Mouse (Mus musculus): ENCODE data around the gene Ldlrad3. TPM values are rescaled to one million over a fixed set of nuclear protein-coding genes. Genes with fewer than 3 reads are reported as not detected.
A peak's percentile ranks its signal among the peaks of the same experiment; 100 is the strongest.

Ldlrad3 gene
- polyA plus RNA-seq, 2 experiments = 45.1 to 49.7 TPM

- no peak overlapping the region for H3K9ac ChIP-seq (ENCODE audit: low read depth, low read length, severe bottlenecking)
- 48% methylated on average over 4 of the region's 4 CpGs for WGBS
- H3K9me3 ChIP-seq (ENCODE audit: control insufficient read depth, low read length) = no peaks in the 10 kb centered on the region; the same call in 1 of the 2 replicates
- H3K4me1 ChIP-seq (ENCODE audit: control insufficient read depth, insufficient read depth, low read length) = peaks cover 29% of the 10 kb centered on the region
- H3K4me3 ChIP-seq (replicated peaks; ENCODE audit: low read length) = no peak overlapping the region
- no peaks in the 10 kb centered on the region for H3K36me3 ChIP-seq (ENCODE audit: control insufficient read depth, insufficient read depth, low read length)
- no peak for ATAC-seq (ENCODE audit: low FRiP score, low read depth)
- no peak for DNase-seq (ENCODE audit: low spot score)
- no peaks in the 10 kb centered on the region for H3K27me3 ChIP-seq (ENCODE audit: control insufficient read depth, insufficient read depth, low read length)
- H3K27ac ChIP-seq (replicated peaks; ENCODE audit: low read depth, low read length) = no peak overlapping the region
- no peak overlapping the region for H3K4me2 ChIP-seq (replicated peaks; ENCODE audit: low read depth, low read length, severe bottlenecking)
- TF ChIP-seq POLR2A (IDR thresholded peaks at IDR 0.05; ENCODE audit: borderline replicate concordance, extremely low read depth, insufficient read depth, insufficient read length) = no peak
Observed at GRCm38 (mm10) chr2:102006143-102006542, 180.0 kb downstream of the Ldlrad3 start.

- ATAC-seq (ENCODE audit: low FRiP score, low read depth) (0 out of 2 replicates have a peak, but pooled peaks have one; percentile 14), DNase-seq (ENCODE audit: low spot score) (no peak)
- H3K27ac ChIP-seq (replicated peaks; ENCODE audit: low read depth, low read length) = 0 out of 2 replicates have a peak overlapping the region, but pooled peaks have one; percentile 10
- TF ChIP-seq POLR2A (IDR thresholded peaks at IDR 0.05; ENCODE audit: borderline replicate concordance, extremely low read depth, insufficient read depth, insufficient read length) = no peak
- no peaks in the 10 kb centered on the region; the same call in 1 of the 2 replicates for H3K9me3 ChIP-seq (ENCODE audit: control insufficient read depth, low read length)
- H3K27me3 ChIP-seq (ENCODE audit: control insufficient read depth, insufficient read depth, low read length) = no peaks in the 10 kb centered on the region
- no peak overlapping the region for H3K9ac ChIP-seq (ENCODE audit: low read depth, low read length, severe bottlenecking)
- 42% methylated on average over 8 of the region's 8 CpGs for WGBS
- H3K4me3 ChIP-seq (replicated peaks; ENCODE audit: low read length) = no peak overlapping the region
- no peaks in the 10 kb centered on the region for H3K36me3 ChIP-seq (ENCODE audit: control insufficient read depth, insufficient read depth, low read length)
- peaks cover 29% of the 10 kb centered on the region for H3K4me1 ChIP-seq (ENCODE audit: control insufficient read depth, insufficient read depth, low read length)
- no peak overlapping the region for H3K4me2 ChIP-seq (replicated peaks; ENCODE audit: low read depth, low read length, severe bottlenecking)
Observed at GRCm38 (mm10) chr2:102005377-102006007, 180.7 kb downstream of the Ldlrad3 start.

DNA sequence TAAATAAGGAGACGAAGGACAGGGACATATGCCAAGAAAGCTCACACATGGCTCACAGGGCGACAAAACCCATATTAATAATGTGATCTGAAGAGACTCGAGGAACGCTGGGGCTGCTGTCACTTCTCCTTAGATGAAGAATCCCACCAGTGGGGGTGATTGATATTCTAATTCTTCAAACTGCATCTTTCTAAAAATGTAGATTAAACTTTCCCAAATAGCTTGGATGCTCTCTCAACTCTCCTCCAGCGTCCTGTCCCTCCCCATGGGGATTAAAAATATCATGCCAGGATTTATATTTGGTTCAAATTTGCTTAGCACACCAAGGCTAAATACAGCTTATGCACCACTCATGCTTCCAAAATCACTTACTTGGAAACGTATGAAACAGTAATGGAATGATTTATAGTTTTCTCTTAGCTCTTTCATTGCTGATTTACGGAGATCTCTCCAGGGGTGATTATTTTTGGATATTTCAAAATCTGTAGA, 182.4 kb downstream of the Ldlrad3 start:
- Histone ChIP-seq H3K4me2 (replicated peaks; ENCODE audit: low read depth, low read length, severe bottlenecking) (no peak overlapping the region), H3K9ac (ENCODE audit: low read depth, low read length, severe bottlenecking) (no peak overlapping the region), H3K27me3 (ENCODE audit: control insufficient read depth, insufficient read depth, low read length) (no peaks in the 10 kb centered on the region), H3K4me1 (ENCODE audit: control insufficient read depth, insufficient read depth, low read length) (peaks cover 43% of the 10 kb centered on the region), H3K4me3 (replicated peaks; ENCODE audit: low read length) (no peak overlapping the region), H3K36me3 (ENCODE audit: control insufficient read depth, insufficient read depth, low read length) (no peaks in the 10 kb centered on the region), H3K9me3 (ENCODE audit: control insufficient read depth, low read length) (no peaks in the 10 kb centered on the region), H3K27ac (replicated peaks; ENCODE audit: low read depth, low read length) (no peak overlapping the region)
- 47% methylated on average over 7 of the region's 7 CpGs for WGBS
- TF ChIP-seq POLR2A (IDR thresholded peaks at IDR 0.05; ENCODE audit: borderline replicate concordance, extremely low read depth, insufficient read depth, insufficient read length) = no peak
- ATAC-seq (ENCODE audit: low FRiP score, low read depth) (no peak), DNase-seq (ENCODE audit: low spot score) (no peak)

DNA sequence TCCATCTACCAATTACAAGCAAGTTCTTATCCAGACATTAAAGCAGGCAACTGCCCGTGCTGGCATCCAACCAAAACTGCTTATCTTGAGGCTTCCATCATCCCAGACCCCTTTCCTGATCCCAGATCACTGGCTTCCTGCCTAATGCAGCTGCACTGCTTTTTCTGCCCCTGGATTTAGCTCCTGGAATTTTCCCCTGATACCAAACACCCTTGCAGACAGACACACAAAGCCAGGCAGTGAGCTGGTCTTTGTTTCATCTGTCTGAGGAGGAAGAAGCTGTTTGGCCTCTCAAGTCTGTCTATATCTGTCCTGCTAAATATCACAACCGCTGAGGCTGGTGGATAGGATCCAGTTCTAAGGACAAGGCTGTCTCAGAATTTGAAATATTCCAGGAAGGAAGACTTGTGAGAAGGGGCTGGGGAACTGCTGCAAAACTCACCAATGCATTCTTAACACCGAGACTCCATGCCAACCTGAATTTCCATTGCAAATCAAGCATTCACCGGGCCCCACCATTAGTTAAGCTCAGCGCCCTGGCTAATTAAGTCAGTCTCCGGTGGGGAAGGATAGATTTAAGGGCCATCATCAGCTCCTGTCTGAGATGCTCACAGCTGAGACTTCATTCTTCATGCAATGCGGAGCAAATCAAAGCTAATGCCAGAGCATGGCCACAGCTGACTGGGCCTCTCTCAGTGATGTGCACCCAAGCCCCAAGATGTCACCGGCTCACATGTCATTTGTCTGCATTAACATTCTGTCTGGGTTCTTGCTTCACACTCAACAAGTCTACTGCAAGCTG, 183.0 kb downstream of the Ldlrad3 start:
- H3K4me3 ChIP-seq (replicated peaks; ENCODE audit: low read length) = no peak overlapping the region
- no peak overlapping the region for H3K9ac ChIP-seq (ENCODE audit: low read depth, low read length, severe bottlenecking)
- ATAC-seq (ENCODE audit: low FRiP score, low read depth) = peak; percentile 58; the same call in 1 of the 2 replicates
- no peak for TF ChIP-seq POLR2A (IDR thresholded peaks at IDR 0.05; ENCODE audit: borderline replicate concordance, extremely low read depth, insufficient read depth, insufficient read length)
- no peaks in the 10 kb centered on the region for H3K27me3 ChIP-seq (ENCODE audit: control insufficient read depth, insufficient read depth, low read length)
- no peaks in the 10 kb centered on the region for H3K9me3 ChIP-seq (ENCODE audit: control insufficient read depth, low read length)
- DNase-seq (ENCODE audit: low spot score) = peak; percentile 68
- H3K4me2 ChIP-seq (replicated peaks; ENCODE audit: low read depth, low read length, severe bottlenecking) = no peak overlapping the region
- H3K27ac ChIP-seq (replicated peaks; ENCODE audit: low read depth, low read length) = 0 out of 2 replicates have a peak overlapping the region, but pooled peaks have one; percentile 40
- H3K4me1 ChIP-seq (ENCODE audit: control insufficient read depth, insufficient read depth, low read length) = peaks cover 43% of the 10 kb centered on the region
- WGBS = 27% methylated on average over 8 of the region's 8 CpGs
- H3K36me3 ChIP-seq (ENCODE audit: control insufficient read depth, insufficient read depth, low read length) = no peaks in the 10 kb centered on the region

GRCm38 (mm10) chr2:102002408-102002973, 183.7 kb downstream of the Ldlrad3 start:
- no peak for DNase-seq (ENCODE audit: low spot score)
- H3K27me3 ChIP-seq (ENCODE audit: control insufficient read depth, insufficient read depth, low read length) = no peaks in the 10 kb centered on the region
- TF ChIP-seq POLR2A (IDR thresholded peaks at IDR 0.05; ENCODE audit: borderline replicate concordance, extremely low read depth, insufficient read depth, insufficient read length) = no peak
- no peak overlapping the region for H3K4me3 ChIP-seq (replicated peaks; ENCODE audit: low read length)
- H3K27ac ChIP-seq (replicated peaks; ENCODE audit: low read depth, low read length) = no peak overlapping the region
- peaks cover 43% of the 10 kb centered on the region for H3K4me1 ChIP-seq (ENCODE audit: control insufficient read depth, insufficient read depth, low read length)
- no peaks in the 10 kb centered on the region for H3K36me3 ChIP-seq (ENCODE audit: control insufficient read depth, insufficient read depth, low read length)
- WGBS = 75% methylated on average over 12 of the region's 12 CpGs
- no peaks in the 10 kb centered on the region for H3K9me3 ChIP-seq (ENCODE audit: control insufficient read depth, low read length)
- H3K9ac ChIP-seq (ENCODE audit: low read depth, low read length, severe bottlenecking) = no peak overlapping the region
- no peak overlapping the region for H3K4me2 ChIP-seq (replicated peaks; ENCODE audit: low read depth, low read length, severe bottlenecking)
- ATAC-seq (ENCODE audit: low FRiP score, low read depth) = no peak
